Mouse (Mus musculus) thymus, adult 2 months (tissue): Measurements from ENCODE around the gene Heatr4.

Experiments used
- CTCF ChIP-seq: fragments of 200-500 bp; IDR thresholded peaks from 2 replicates; pipeline ENCODE4 v1.5.1; 2012; ENCODE audit warnings: mild to moderate bottlenecking, control low read depth, low read length, moderate library complexity, borderline replicate concordance; ENCODE audit not compliant: control insufficient read depth, poor library complexity, insufficient read depth; ENCODE audit errors: extremely low read depth
- POLR2A ChIP-seq: fragments of 200-500 bp; IDR thresholded peaks from 2 replicates; pipeline ENCODE4 v1.6.1; 2012; ENCODE audit warnings: mild to moderate bottlenecking, low read length, control low read depth, moderate library complexity; ENCODE audit not compliant: control insufficient read depth, poor library complexity, insufficient read depth; ENCODE audit errors: extremely low read depth

GRCm38 (mm10) chr12:83939332-83939731, 45.3 kb downstream of the Heatr4 start:
- no peak for TF ChIP-seq CTCF
- TF ChIP-seq POLR2A: no peak
